Mouse (Mus musculus) embryonic facial prominence, embryonic 10.5 days (tissue): ENCODE results near the gene Apoc2. TPM values are rescaled to one million over a fixed set of nuclear protein-coding genes. Genes with fewer than 3 reads are reported as not detected.

Experiments used
- DNase-seq: peaks from one replicate; pipeline ENCODE4 v3.0.0-alpha.2; 2017; ENCODE audit warnings: low spot score
- H3K27ac ChIP-seq: fragments of 300-500 bp; sonication (generic); replicated peaks from 2 replicates; pipeline ENCODE4 v1.5.1; 2016; ENCODE audit warnings: mild to moderate bottlenecking
- H3K27me3 ChIP-seq: fragments of 300-500 bp; sonication (generic); replicated peaks from 2 replicates; pipeline ENCODE4 v1.6.1; 2016; ENCODE audit warnings: low read depth, mild to moderate bottlenecking; ENCODE audit not compliant: poor library complexity, severe bottlenecking
- H3K36me3 ChIP-seq: fragments of 300-500 bp; sonication (generic); replicated peaks from 2 replicates; pipeline ENCODE4 v1.6.1; 2016; ENCODE audit warnings: mild to moderate bottlenecking, moderate library complexity
- H3K4me1 ChIP-seq: fragments of 300-500 bp; sonication (generic); 2 replicates; pipeline ENCODE4 v1.6.1; 2016
- H3K4me3 ChIP-seq: fragments of 300-500 bp; sonication (generic); 2 replicates; pipeline ENCODE4 v1.5.1; 2016; ENCODE audit warnings: mild to moderate bottlenecking, moderate library complexity
- H3K9me3 ChIP-seq: fragments of 300-500 bp; sonication (generic); 2 replicates; pipeline ENCODE4 v1.6.1; 2016; ENCODE audit warnings: mild to moderate bottlenecking
- WGBS: fragments of 180-500 bp; shearing (Covaris S2); methylation state at CpG from one replicate; pipeline ENCODE4 v1.1.7; 2016; 5-methylcytosine and 5-hydroxymethylcytosine counted together
- polyA plus RNA-seq: library from polyadenylated mRNA; unstranded; fragments of >200 nt; fragmentation: Nextera tagmentation; extraction: Ambion mirVana; gene quantifications from 2 replicates; pipeline ENCODE4 v1.2.1, GENCODE M21; 2016

Apoc2 gene
- polyA plus RNA-seq, 1 experiment from 2014 or later, result 0.47 TPM

- peak; percentile 30 for DNase-seq
- H3K4me1 ChIP-seq, result peaks cover 25% of the 10 kb centered on the region
- no peaks in the 10 kb centered on the region for H3K27me3 ChIP-seq
- H3K36me3 ChIP-seq, result peaks cover 75% of the 10 kb centered on the region
- no peak overlapping the region for H3K27ac ChIP-seq
- no peaks in the 10 kb centered on the region for H3K9me3 ChIP-seq
- peak overlapping the region; percentile 100; the same call in 1 of the 2 replicates for H3K4me3 ChIP-seq
- WGBS, result 57% methylated on average over 4 of the region's 4 CpGs
Observed at GRCm38 (mm10) chr7:19713196-19713595, 35.5 kb upstream of the Apoc2 start.

- H3K36me3 ChIP-seq, result peaks cover 75% of the 10 kb centered on the region
- 82% methylated on average over 4 of the region's 4 CpGs for WGBS
- H3K4me3 ChIP-seq, result no peak overlapping the region
- H3K9me3 ChIP-seq, result no peaks in the 10 kb centered on the region
- peaks cover 25% of the 10 kb centered on the region for H3K4me1 ChIP-seq
- H3K27me3 ChIP-seq, result no peaks in the 10 kb centered on the region
- DNase-seq, result no peak
- no peak overlapping the region for H3K27ac ChIP-seq
Observed at GRCm38 (mm10) chr7:19712414-19712813, 34.7 kb upstream of the Apoc2 start.

GRCm38 (mm10) chr7:19710650-19711049 lies 32.9 kb upstream of the Apoc2 start:
- no peaks in the 10 kb centered on the region for H3K27me3 ChIP-seq
- no peaks in the 10 kb centered on the region for H3K9me3 ChIP-seq
- no peak for DNase-seq
- H3K27ac ChIP-seq, result no peak overlapping the region
- no peak overlapping the region for H3K4me3 ChIP-seq
- WGBS, result 94% methylated on average over 10 of the region's 10 CpGs
- peaks cover 82% of the 10 kb centered on the region for H3K36me3 ChIP-seq
- H3K4me1 ChIP-seq, result peaks cover 15% of the 10 kb centered on the region

GRCm38 (mm10) chr7:19705271-19705670 lies 27.5 kb upstream of the Apoc2 start:
- no peaks in the 10 kb centered on the region for H3K9me3 ChIP-seq
- DNase-seq, result no peak
- no peaks in the 10 kb centered on the region for H3K27me3 ChIP-seq
- peaks cover 88% of the 10 kb centered on the region for H3K36me3 ChIP-seq
- H3K4me1 ChIP-seq, result peaks cover 14% of the 10 kb centered on the region
- H3K4me3 ChIP-seq, result no peak overlapping the region
- 91% methylated on average over 7 of the region's 7 CpGs for WGBS
- H3K27ac ChIP-seq, result no peak overlapping the region

GRCm38 (mm10) chr7:19704475-19704874 lies 26.7 kb upstream of the Apoc2 start:
- Histone ChIP-seq H3K36me3 (peaks cover 80% of the 10 kb centered on the region), H3K4me3 (no peak overlapping the region), H3K27me3 (no peaks in the 10 kb centered on the region), H3K27ac (no peak overlapping the region), H3K9me3 (no peaks in the 10 kb centered on the region), H3K4me1 (peaks cover 18% of the 10 kb centered on the region)
- whole genome bisulfite sequencing, result 96% methylated on average over 4 of the region's 4 CpGs
- DNase-seq, result no peak

- WGBS, result 89% methylated on average over 16 of the region's 16 CpGs
- Histone ChIP-seq H3K27ac (no peak overlapping the region), H3K36me3 (peaks cover 66% of the 10 kb centered on the region), H3K27me3 (no peaks in the 10 kb centered on the region), H3K9me3 (no peaks in the 10 kb centered on the region), H3K4me3 (no peak overlapping the region), H3K4me1 (peaks cover 32% of the 10 kb centered on the region)
- no peak for DNase-seq
Observed at GRCm38 (mm10) chr7:19702859-19703555, 25.3 kb upstream of the Apoc2 start.

- Histone ChIP-seq H3K4me1 (peaks cover 36% of the 10 kb centered on the region), H3K9me3 (peaks cover 8% of the 10 kb centered on the region), H3K27ac (peak overlapping the region; percentile 66), H3K27me3 (no peaks in the 10 kb centered on the region), H3K36me3 (peaks cover 62% of the 10 kb centered on the region), H3K4me3 (peak overlapping the region; percentile 14; the same call in 1 of the 2 replicates)
- WGBS, result 29% methylated on average over 22 of the region's 22 CpGs
- DNase-seq, result peak; percentile 78
Observed at GRCm38 (mm10) chr7:19701069-19701761, 23.5 kb upstream of the Apoc2 start.

- Histone ChIP-seq H3K27me3 (no peaks in the 10 kb centered on the region), H3K36me3 (peaks cover 63% of the 10 kb centered on the region), H3K4me1 (peaks cover 36% of the 10 kb centered on the region), H3K4me3 (peak overlapping the region; percentile 21; the same call in 1 of the 2 replicates), H3K27ac (peak overlapping the region; percentile 31; the same call in 1 of the 2 replicates), H3K9me3 (peaks cover 10% of the 10 kb centered on the region)
- DNase-seq, result no peak
- WGBS, result 63% methylated on average over 12 of the region's 12 CpGs
Observed at GRCm38 (mm10) chr7:19700299-19701068, 22.7 kb upstream of the Apoc2 start.

- Histone ChIP-seq H3K4me1 (peaks cover 36% of the 10 kb centered on the region), H3K36me3 (peaks cover 56% of the 10 kb centered on the region), H3K9me3 (peaks cover 10% of the 10 kb centered on the region), H3K27me3 (no peaks in the 10 kb centered on the region), H3K4me3 (peak overlapping the region; percentile 57; the same call in 1 of the 2 replicates), H3K27ac (no peak overlapping the region)
- DNase-seq, result no peak
- WGBS, result 81% methylated on average over 4 of the region's 4 CpGs
Observed at GRCm38 (mm10) chr7:19699827-19700148, 22.0 kb upstream of the Apoc2 start.

GRCm38 (mm10) chr7:19698907-19699826 lies 21.4 kb upstream of the Apoc2 start, which contains the start of gene Apoe:
Gene Apoe (minus strand): TSS chr7:19699188.
- Histone ChIP-seq H3K9me3 (peaks cover 10% of the 10 kb centered on the region), H3K27ac (peak within 1 kb of the TSS; percentile 73), H3K36me3 (peaks cover 50% of the 10 kb centered on the region), H3K4me3 (peak within 1 kb of the TSS; percentile 57), H3K27me3 (no peaks in the 10 kb centered on the region), H3K4me1 (peaks cover 36% of the 10 kb centered on the region)
- peak; percentile 78 for DNase-seq
- WGBS, result 2% methylated on average over 20 of the region's 20 CpGs

GRCm38 (mm10) chr7:19697949-19698906 lies 20.5 kb upstream of the Apoc2 start:
- Histone ChIP-seq H3K36me3 (peaks cover 41% of the 10 kb centered on the region), H3K27ac (peak overlapping the region; percentile 73), H3K4me1 (peaks cover 44% of the 10 kb centered on the region), H3K9me3 (peaks cover 10% of the 10 kb centered on the region), H3K4me3 (peak overlapping the region; percentile 57), H3K27me3 (no peaks in the 10 kb centered on the region)
- 3% methylated on average over 28 of the region's 28 CpGs for WGBS
- DNase-seq, result peak; percentile 78
